Comparison of ENCODE assay signal across 8 mouse cellular contexts in genomic region chr11:98710416-98711045, GRCm38 (mm10). TPM values are rescaled to one million over a fixed set of nuclear protein-coding genes. Genes with fewer than 3 reads are reported as not detected.
DNase-seq lines count a peak whose midpoint lies in the region; ATAC-seq lines count a peak whose summit lies in the region.

No protein-coding gene starts in this region.

- no peak overlapping the region for H3K27ac ChIP-seq in forebrain, embryonic 15.5 days (replicated peaks)

- H3K36me3 ChIP-seq in forebrain, embryonic 15.5 days = peaks cover 77% of the 10 kb centered on the region

- 52% methylated on average over 12 of the region's 12 CpGs for WGBS in forebrain, embryonic 15.5 days

- H3K4me3 ChIP-seq in forebrain, embryonic 15.5 days = no peak overlapping the region

- intact Hi-C loops in heart, postnatal 36 days (cut with DNase I) = loop anchor here (1.0 to 2.0 kb wide), 2 partner anchors 10 to 76 kb away; no protein-coding TSS in a partner anchor

- DNase-seq in MN1 (ENCODE audit: low spot score) = peak; percentile 91
- peak; percentile 71 for DNase-seq in cerebellum, adult 11-12 months
- DNase-seq in heart, postnatal 36 days = peak; percentile 89 to 93
- DNase-seq in layer of hippocampus, adult 9-11 months = peak; percentile 61
- DNase-seq in lung, postnatal 10 days = peak; percentile 90
- DNase-seq in right cerebral cortex, adult 2 months (ENCODE audit: low spot score in 2 of 2) = peak; percentile 81 to 84
- DNase-seq in urinary bladder, postnatal 4 days (ENCODE audit: low spot score in 2 of 2) = peak; percentile 69 to 86

- 0 out of 2 replicates have a peak, but pooled peaks cover 4% of the 10 kb centered on the region for H3K4me1 ChIP-seq in forebrain, embryonic 15.5 days

- H3K9me3 ChIP-seq in forebrain, embryonic 15.5 days = no peaks in the 10 kb centered on the region

- no peak overlapping the region for H3K9ac ChIP-seq in forebrain, embryonic 15.5 days (replicated peaks)

- no peaks in the 10 kb centered on the region for H3K27me3 ChIP-seq in forebrain, embryonic 15.5 days

- peak; percentile 51; the same call in 1 of the 2 replicates for ATAC-seq in forebrain, embryonic 15.5 days (replicated peaks)

- H3K4me2 ChIP-seq in forebrain, embryonic 15.5 days (replicated peaks) = no peak overlapping the region

RNA-seq across cellular contexts. Expression of gene Csf3, which starts 9.5 kb away (rescaled TPM):
- not detected in 2 replicates for polyA plus RNA-seq in forebrain, embryonic 15.5 days (2015; fragmentation: Nextera tagmentation; extraction: Ambion mirVana)
- total RNA-seq in heart, postnatal 36 days (2021) = not detected

RNA-seq across cellular contexts. Expression of gene Med24, which starts 18.7 kb away (rescaled TPM):
- polyA plus RNA-seq in forebrain, embryonic 15.5 days (2015; fragmentation: Nextera tagmentation; extraction: Ambion mirVana) = 85.1 and 93.6 TPM in 2 replicates
- 10 to 100 TPM; 45.2 to 52.7 TPM for total RNA-seq in heart, postnatal 36 days (2021)

RNA-seq across cellular contexts. Expression of gene Psmd3, which starts 28.2 kb away (rescaled TPM):
- polyA plus RNA-seq in forebrain, embryonic 15.5 days (2015; fragmentation: Nextera tagmentation; extraction: Ambion mirVana) = 209 and 213 TPM in 2 replicates
- 100 to 1,000 TPM; 102 to 104 TPM for total RNA-seq in heart, postnatal 36 days (2021)

RNA-seq across cellular contexts. Expression of gene Thra, which starts 29.9 kb away (rescaled TPM):
- 164 and 166 TPM in 2 replicates for polyA plus RNA-seq in forebrain, embryonic 15.5 days (2015; fragmentation: Nextera tagmentation; extraction: Ambion mirVana)
- 100 to 1,000 TPM; 100 to 111 TPM for total RNA-seq in heart, postnatal 36 days (2021)

RNA-seq across cellular contexts. Expression of gene Gsdma, which starts 46.4 kb away (rescaled TPM):
- not detected in 2 replicates for polyA plus RNA-seq in forebrain, embryonic 15.5 days (2015; fragmentation: Nextera tagmentation; extraction: Ambion mirVana)
- not detected for total RNA-seq in heart, postnatal 36 days (2021)
